Mouse (Mus musculus) liver, embryonic 14.5 days (tissue): Measurements from ENCODE around the gene BC055324. TPM values are rescaled to one million over a fixed set of nuclear protein-coding genes. Genes with fewer than 3 reads are reported as not detected.

Source experiments
- ATAC-seq: fragments of 200-750 bp; cut with Nextera tagmentation; 2 replicates; pipeline ENCODE4 v1.8.0; 2017; ENCODE audit warnings: moderate number of reproducible peaks, mild to moderate bottlenecking, moderate library complexity; ENCODE audit not compliant: insufficient read depth
- DNase-seq, 3 experiments: peaks; one replicate each; pipeline ENCODE4 v3.0.0-alpha.2; 2012 to 2013; ENCODE audit warnings: low read depth in 3 of 3, low spot score in 3 of 3
- H3K27ac ChIP-seq: fragments of 300-500 bp; sonication (generic); 2 replicates; pipeline ENCODE4 v1.5.1; 2014; ENCODE audit warnings: moderate library complexity, mild to moderate bottlenecking, control low read depth, inconsistent platforms
- H3K27me3 ChIP-seq: fragments of 300-500 bp; sonication (generic); 2 replicates; pipeline ENCODE4 v1.6.1; 2014; ENCODE audit warnings: mild to moderate bottlenecking, low read length, moderate library complexity; ENCODE audit not compliant: control insufficient read depth, insufficient read depth
- H3K36me3 ChIP-seq: fragments of 300-500 bp; sonication (generic); replicated peaks from 2 replicates; pipeline ENCODE4 v1.6.1; 2014; ENCODE audit warnings: low read depth; ENCODE audit not compliant: control insufficient read depth, insufficient read depth
- H3K4me1 ChIP-seq, 2 experiments: fragments of 200-500 bp in 1 of 2; fragments of 300-500 bp in 1 of 2; sonication (generic) in 1 of 2; replicated peaks; 2 replicates each; pipeline ENCODE4 v1.6.1; 2012 to 2014; ENCODE audit warnings: antibody characterized with exemption in 1 of 2, inconsistent platforms in 1 of 2, low read length in 1 of 2; ENCODE audit not compliant: control insufficient read depth in 2 of 2, insufficient read depth in 2 of 2
- H3K4me2 ChIP-seq: fragments of 300-500 bp; sonication (generic); 2 replicates; pipeline ENCODE4 v1.6.1; 2014; ENCODE audit warnings: low read depth, mild to moderate bottlenecking, control low read depth, moderate library complexity
- H3K4me3 ChIP-seq, 2 experiments: fragments of 200-500 bp in 1 of 2; fragments of 300-500 bp in 1 of 2; sonication (generic) in 1 of 2; 2 replicates each; pipeline ENCODE4 v1.5.1; 2012 to 2014; ENCODE audit warnings: low read depth in 2 of 2, low read length in 2 of 2, mild to moderate bottlenecking in 2 of 2, control low read depth in 1 of 2, inconsistent platforms in 1 of 2, moderate library complexity in 1 of 2; ENCODE audit not compliant: insufficient read depth in 1 of 2
- H3K9ac ChIP-seq: fragments of 300-500 bp; sonication (generic); replicated peaks from 2 replicates; pipeline ENCODE4 v1.6.1; 2014; ENCODE audit warnings: mild to moderate bottlenecking, control low read depth, moderate library complexity
- H3K9me3 ChIP-seq: fragments of 300-500 bp; sonication (generic); 2 replicates; pipeline ENCODE4 v1.6.1; 2016; ENCODE audit warnings: low read length, mixed read lengths; ENCODE audit not compliant: control insufficient read depth
- CTCF ChIP-seq: IDR thresholded peaks from 2 replicates; pipeline ENCODE4 v1.5.1; 2016; ENCODE audit warnings: antibody characterized with exemption, low read depth, control low read depth
- EP300 ChIP-seq: IDR thresholded peaks from 2 replicates; pipeline ENCODE4 v1.6.1; 2016; ENCODE audit warnings: antibody characterized with exemption, low read depth
- WGBS: fragments of 180-500 bp; shearing (Covaris S2); extraction: QIAGEN DNeasy Blood & Tissue Kit; methylation state at CpG from one replicate; pipeline ENCODE4 v1.1.7; 2014; ENCODE audit not compliant: insufficient replicate concordance; 5-methylcytosine and 5-hydroxymethylcytosine counted together
- polyA plus RNA-seq, 2 experiments: library from polyadenylated mRNA; depleted of rRNA in 1 of 2; stranded (reverse) in 1 of 2; unstranded in 1 of 2; fragments of >200 nt; fragmentation: Nextera tagmentation in 1 of 2; extraction: Ambion mirVana in 1 of 2; gene quantifications; 2 replicates each; pipeline versions ENCODE4 v1.2.1 to v1.2.3; 2012 to 2014

Gene BC055324
- polyA plus RNA-seq, 2 experiments, result 7.9 to 10.0 TPM

DNA sequence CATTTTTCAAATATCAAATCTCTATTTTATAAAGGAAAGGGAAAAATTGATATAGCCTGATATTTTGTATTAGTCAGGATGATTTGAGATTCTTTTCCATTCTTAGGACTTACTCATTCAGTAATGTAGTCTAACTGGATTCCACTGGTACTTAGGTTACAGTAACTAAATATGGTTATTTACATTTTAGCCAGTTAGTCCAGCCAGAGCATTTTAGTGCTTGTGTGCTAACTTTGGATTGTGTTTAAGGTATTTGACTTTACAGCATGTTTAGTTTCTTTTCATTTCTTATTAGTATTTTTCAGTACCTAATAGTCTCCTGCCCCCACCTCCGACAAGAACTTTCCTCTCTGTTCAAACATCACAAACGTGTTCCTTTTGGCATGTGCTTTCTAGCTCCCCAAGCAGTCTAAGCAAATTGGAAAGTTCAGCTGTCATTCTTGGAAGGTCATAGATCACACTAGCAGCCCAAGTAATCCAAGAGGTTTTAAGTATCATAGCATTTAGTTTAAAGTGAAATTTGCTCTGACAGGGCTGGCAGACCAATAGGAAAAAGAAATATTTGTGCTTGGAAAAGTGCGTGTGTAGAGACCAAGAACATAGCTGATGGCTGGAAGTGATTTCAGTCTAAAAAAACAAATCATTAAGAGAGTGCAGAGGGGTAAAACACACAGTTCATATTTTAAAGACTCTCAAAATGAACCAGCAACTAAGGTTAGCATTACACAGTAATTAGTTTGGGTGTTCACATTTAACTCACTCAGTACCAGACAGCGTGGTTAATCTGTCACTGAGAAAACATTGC, 87.4 kb downstream of the BC055324 start:
- Histone ChIP-seq H3K4me2 (no peak overlapping the region), H3K4me1 (no peaks in the 10 kb centered on the region), H3K27me3 (no peaks in the 10 kb centered on the region), H3K4me3 (no peak overlapping the region), H3K27ac (no peak overlapping the region), H3K36me3 (no peaks in the 10 kb centered on the region), H3K9ac (no peak overlapping the region), H3K9me3 (no peaks in the 10 kb centered on the region)
- TF ChIP-seq CTCF, result no peak
- TF ChIP-seq EP300, result no peak
- no peak for ATAC-seq
- no peak for DNase-seq
- 67% methylated on average over 4 of the region's 4 CpGs for WGBS

DNA sequence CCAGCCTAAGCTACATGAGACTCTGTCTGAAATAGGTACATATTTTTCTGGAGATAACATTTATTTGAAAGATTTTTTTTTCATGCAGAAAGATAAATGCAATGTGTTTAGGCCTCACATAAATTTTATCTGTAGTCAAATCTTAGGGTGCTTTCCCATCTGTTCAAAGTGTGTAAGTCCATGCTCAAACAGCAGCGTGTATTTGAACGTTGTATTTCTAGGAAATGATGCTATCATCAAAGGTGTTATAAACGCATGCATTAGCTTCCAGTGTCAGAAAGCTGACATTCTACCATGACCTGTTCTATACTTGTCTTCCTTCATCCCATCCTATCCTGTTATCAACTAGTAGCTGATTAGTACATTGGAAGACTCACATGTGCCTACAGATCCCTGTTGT, 91.2 kb downstream of the BC055324 start:
- no peak overlapping the region for H3K27ac ChIP-seq
- no peak overlapping the region for H3K4me3 ChIP-seq
- TF ChIP-seq EP300, result no peak
- TF ChIP-seq CTCF, result no peak
- H3K4me2 ChIP-seq, result no peak overlapping the region
- DNase-seq, result no peak
- no peaks in the 10 kb centered on the region for H3K4me1 ChIP-seq
- ATAC-seq, result no peak
- WGBS, result 70% methylated on average over 3 of the region's 3 CpGs
- no peaks in the 10 kb centered on the region for H3K9me3 ChIP-seq
- H3K36me3 ChIP-seq, result no peaks in the 10 kb centered on the region
- H3K27me3 ChIP-seq, result no peaks in the 10 kb centered on the region
- no peak overlapping the region for H3K9ac ChIP-seq

GRCm38 (mm10) chr1:163900168-163900567, 94.4 kb downstream of the BC055324 start:
- DNase-seq (no peak), ATAC-seq (no peak)
- H3K36me3 ChIP-seq, result no peaks in the 10 kb centered on the region
- no peak overlapping the region for H3K4me2 ChIP-seq
- 45% methylated on average over 2 of the region's 2 CpGs for WGBS
- no peaks in the 10 kb centered on the region for H3K9me3 ChIP-seq
- H3K4me1 ChIP-seq, result no peaks in the 10 kb centered on the region
- no peak overlapping the region for H3K27ac ChIP-seq
- no peaks in the 10 kb centered on the region for H3K27me3 ChIP-seq
- no peak overlapping the region for H3K9ac ChIP-seq
- H3K4me3 ChIP-seq, result no peak overlapping the region
- no peak for TF ChIP-seq CTCF
- no peak for TF ChIP-seq EP300

DNA sequence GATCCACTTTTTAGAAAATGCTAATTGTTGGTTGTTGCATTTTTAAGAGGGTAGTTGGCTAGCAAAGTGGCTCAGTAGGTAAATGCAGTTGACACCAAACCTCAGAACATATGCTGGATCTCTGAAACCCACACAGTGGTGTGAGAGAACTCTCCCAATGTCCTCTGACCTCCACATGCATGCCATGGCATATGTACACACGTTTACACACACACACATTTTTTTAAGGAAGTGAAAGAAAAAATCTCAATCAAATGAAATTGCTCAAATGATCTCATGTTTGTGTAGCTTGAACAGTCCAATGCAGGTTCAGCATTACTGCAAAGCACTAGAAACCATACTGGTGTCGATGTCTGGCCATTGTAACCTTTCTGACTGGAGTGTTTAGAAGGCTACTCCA, 95.0 kb downstream of the BC055324 start:
- WGBS, result 46% methylated on average over 2 of the region's 2 CpGs
- Histone ChIP-seq H3K27me3 (no peaks in the 10 kb centered on the region), H3K4me2 (no peak overlapping the region), H3K4me1 (no peaks in the 10 kb centered on the region), H3K27ac (no peak overlapping the region), H3K9me3 (no peaks in the 10 kb centered on the region), H3K36me3 (no peaks in the 10 kb centered on the region), H3K9ac (no peak overlapping the region), H3K4me3 (no peak overlapping the region)
- DNase-seq, result no peak
- ATAC-seq, result no peak
- no peak for TF ChIP-seq CTCF

DNA sequence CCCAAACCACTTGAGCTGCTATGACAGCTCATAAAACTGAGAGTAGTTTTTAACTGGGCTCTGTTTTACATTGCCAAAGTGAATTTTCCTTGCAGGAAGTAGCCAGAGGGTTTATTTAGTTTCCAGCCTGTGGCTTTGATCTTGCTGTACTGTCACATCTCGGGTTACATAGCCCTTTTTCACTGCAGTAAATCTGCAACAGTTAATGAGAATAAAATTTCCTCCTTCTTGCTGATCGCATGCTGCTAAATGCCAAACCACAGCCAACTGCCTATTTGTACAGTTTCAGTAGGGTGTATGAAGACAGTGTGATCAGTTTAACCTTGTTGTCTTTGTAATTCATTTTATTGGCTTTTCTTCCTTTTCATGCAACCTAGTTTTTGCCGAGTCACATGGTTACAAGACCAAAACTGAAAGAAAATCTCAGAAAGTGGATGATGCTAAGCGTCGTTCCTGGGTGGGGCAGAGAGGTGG, 96.3 kb downstream of the BC055324 start:
- Histone ChIP-seq H3K4me3 (no peak overlapping the region), H3K9ac (no peak overlapping the region), H3K36me3 (no peaks in the 10 kb centered on the region), H3K4me1 (no peaks in the 10 kb centered on the region), H3K27me3 (no peaks in the 10 kb centered on the region), H3K9me3 (no peaks in the 10 kb centered on the region), H3K27ac (no peak overlapping the region), H3K4me2 (no peak overlapping the region)
- TF ChIP-seq CTCF (no peak), EP300 (no peak)
- 51% methylated on average over 5 of the region's 5 CpGs for WGBS
- ATAC-seq (no peak), DNase-seq (no peak)

Other genes starting within 250 kb of the BC055324 start
- 0.75 and 1.3 TPM in 2 replicates for gene Kifap3, start 215.2 kb downstream of the BC055324 start, polyA plus RNA-seq (2012; rRNA removed)
- gene Kifap3, start 215.2 kb downstream of the BC055324 start, polyA plus RNA-seq (2014; fragmentation: Nextera tagmentation; extraction: Ambion mirVana), result 2.3 and 2.5 TPM in 2 replicates
- gene Scyl3, start 65.7 kb downstream of the BC055324 start, polyA plus RNA-seq (2012; rRNA removed), result 5.4 and 7.2 TPM in 2 replicates
- 10.2 and 10.4 TPM in 2 replicates for gene Scyl3, start 65.7 kb downstream of the BC055324 start, polyA plus RNA-seq (2014; fragmentation: Nextera tagmentation; extraction: Ambion mirVana)
- 1.0 and 2.3 TPM in 2 replicates for gene Mettl18, start 93 bp upstream of the BC055324 start, polyA plus RNA-seq (2012; rRNA removed)
- gene Mettl18, start 93 bp upstream of the BC055324 start, polyA plus RNA-seq (2014; fragmentation: Nextera tagmentation; extraction: Ambion mirVana), result 4.4 TPM in 2 replicates
- gene Sele, start 53.4 kb upstream of the BC055324 start, polyA plus RNA-seq (2012; rRNA removed), result 0.02 and 0.04 TPM in 2 replicates
- gene Sele, start 53.4 kb upstream of the BC055324 start, polyA plus RNA-seq (2014; fragmentation: Nextera tagmentation; extraction: Ambion mirVana), result not detected in 2 replicates
- gene Sell, start 67.2 kb upstream of the BC055324 start, polyA plus RNA-seq (2012; rRNA removed), result 2.1 and 3.0 TPM in 2 replicates
- gene Sell, start 67.2 kb upstream of the BC055324 start, polyA plus RNA-seq (2014; fragmentation: Nextera tagmentation; extraction: Ambion mirVana), result 4.4 and 8.0 TPM in 2 replicates
- gene Selp, start 120.5 kb upstream of the BC055324 start, polyA plus RNA-seq (2012; rRNA removed), result 0.31 and 0.37 TPM in 2 replicates
- gene Selp, start 120.5 kb upstream of the BC055324 start, polyA plus RNA-seq (2014; fragmentation: Nextera tagmentation; extraction: Ambion mirVana), result 0.54 and 0.75 TPM in 2 replicates
- 6.7 and 8.3 TPM in 2 replicates for gene F5, start 157.0 kb upstream of the BC055324 start, polyA plus RNA-seq (2012; rRNA removed)
- gene F5, start 157.0 kb upstream of the BC055324 start, polyA plus RNA-seq (2014; fragmentation: Nextera tagmentation; extraction: Ambion mirVana), result 11.6 and 11.9 TPM in 2 replicates